Mouse (Mus musculus) layer of hippocampus, postnatal 14 days (tissue): ENCODE data around the gene Nelfcd. TPM values are rescaled to one million over a fixed set of nuclear protein-coding genes. Genes with fewer than 3 reads are reported as not detected.

Source experiments
- DNase-seq, 2 experiments: peaks; one replicate each; pipeline ENCODE4 v3.0.0; 2021 to 2022; ENCODE audit warnings: low spot score in 2 of 2, mixed read lengths in 1 of 2
- total RNA-seq, 2 experiments: library from RNA; stranded (reverse); gene quantifications; 2 replicates each; pipeline ENCODE4 v1.2.3; 2021

Nelfcd gene
- total RNA-seq, 2 experiments from 2014 or later, result 51.5 to 52.0 TPM

GRCm38 (mm10) chr2:174436916-174437696 lies 21.5 kb downstream of the Nelfcd start:
- no peak for DNase-seq

DNA sequence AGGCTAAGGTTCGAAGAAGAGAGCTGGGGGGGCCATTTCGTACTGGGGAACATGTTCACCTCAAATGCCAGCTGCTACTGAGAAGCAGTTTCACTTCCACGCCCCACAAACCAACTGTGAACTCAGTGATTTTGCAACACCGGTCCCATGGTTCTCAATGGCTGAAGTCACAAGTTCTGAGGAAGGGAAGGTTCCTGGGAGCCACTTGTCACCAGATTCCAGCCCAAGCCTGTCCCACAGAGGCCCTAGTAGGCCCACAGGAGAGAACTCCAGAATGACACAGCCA lies 22.0 kb downstream of the Nelfcd start:
- DNase-seq, result peak in 1 of 2 experiments; percentile 15

GRCm38 (mm10) chr2:174438181-174438580 lies 22.6 kb downstream of the Nelfcd start:
- DNase-seq, result no peak

- peak in 1 of 2 experiments; percentile 16 for DNase-seq
These were observed 23.3 kb downstream of the Nelfcd start, which contains the start of gene Ctsz for GRCm38 (mm10) chr2:174438737-174439449. TSS of gene Ctsz (minus strand) at chr2:174439039.

DNA sequence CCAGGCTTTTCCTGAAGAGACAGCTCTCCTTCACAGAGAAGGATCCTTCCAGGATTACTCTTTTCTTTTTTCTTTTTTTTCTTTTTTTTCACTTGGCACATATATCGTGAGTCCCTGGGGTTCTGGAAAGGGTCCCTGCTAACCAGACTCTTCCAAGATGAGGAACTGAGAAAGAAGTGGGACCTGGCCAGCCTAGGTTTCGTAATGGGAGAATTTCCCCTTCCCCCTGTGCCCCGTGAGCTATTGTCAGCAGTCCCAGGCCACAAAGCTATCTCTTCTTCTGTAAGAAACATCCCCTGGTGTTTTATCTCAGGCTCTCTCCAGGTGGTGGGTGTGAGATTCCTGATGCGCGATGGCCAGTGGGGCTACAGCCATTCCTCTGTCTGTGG lies 23.8 kb downstream of the Nelfcd start:
- no peak for DNase-seq

DNA sequence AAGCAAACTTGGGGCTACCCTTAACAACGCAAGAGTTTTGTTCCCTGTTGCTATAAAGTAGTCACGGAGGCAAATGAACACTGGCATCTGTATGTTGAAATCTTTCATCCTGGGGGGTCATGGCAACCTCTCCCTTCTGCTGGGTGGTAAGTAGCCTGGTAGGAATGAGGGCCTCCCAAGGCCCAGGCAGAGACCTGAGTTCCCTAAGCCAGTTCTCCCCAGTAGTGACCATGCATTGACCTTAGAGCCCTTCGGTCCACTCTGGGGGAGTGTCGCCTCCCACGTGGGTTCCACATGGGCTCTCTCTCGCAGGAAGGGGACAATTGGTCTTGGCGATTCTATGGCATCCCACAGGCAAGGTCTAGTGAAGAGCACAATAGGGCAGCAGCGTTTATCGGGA lies 24.4 kb downstream of the Nelfcd start:
- DNase-seq, result no peak

- DNase-seq, result no peak
These were observed 26.3 kb downstream of the Nelfcd start for GRCm38 (mm10) chr2:174441898-174442297.

DNA sequence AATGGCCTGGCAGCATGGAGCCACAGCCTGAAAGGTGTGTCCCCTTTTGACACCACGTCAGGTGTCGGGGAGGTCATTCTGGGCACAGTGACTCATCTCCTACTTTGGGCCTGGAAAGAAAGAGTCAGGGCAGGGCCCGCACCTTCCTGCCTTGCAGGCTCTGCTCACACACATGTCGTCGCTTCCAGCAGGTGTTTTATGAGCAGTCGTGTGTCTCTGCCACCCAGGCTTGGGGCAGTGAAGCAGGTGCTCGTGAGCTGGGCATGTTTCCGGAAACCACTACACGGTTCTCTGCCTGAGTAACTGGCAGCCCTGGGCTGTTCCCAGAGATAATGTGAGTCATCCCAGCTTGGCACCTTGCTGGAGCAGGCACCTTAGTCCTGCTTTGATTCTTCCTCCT lies 26.9 kb downstream of the Nelfcd start:
- no peak for DNase-seq

DNA sequence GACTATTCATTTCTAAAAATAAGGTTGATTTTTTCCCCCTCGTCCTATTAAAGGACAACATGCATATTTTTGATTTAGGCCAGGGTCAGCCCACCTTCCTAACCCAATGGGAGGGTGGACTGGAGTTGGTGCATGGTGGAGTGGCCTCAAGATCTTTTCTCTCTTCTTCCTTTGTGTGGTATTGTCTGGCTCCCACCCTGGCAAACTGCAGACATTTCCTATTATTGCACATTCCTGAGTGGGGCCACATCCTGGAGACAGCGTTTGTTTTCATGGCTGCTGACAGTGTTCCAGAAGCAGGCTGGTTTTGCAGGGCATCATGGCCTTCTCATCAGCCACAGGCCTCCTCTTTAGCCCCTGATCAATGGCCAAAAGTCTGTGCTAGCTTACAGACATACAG lies 27.4 kb downstream of the Nelfcd start:
- DNase-seq, result no peak

DNA sequence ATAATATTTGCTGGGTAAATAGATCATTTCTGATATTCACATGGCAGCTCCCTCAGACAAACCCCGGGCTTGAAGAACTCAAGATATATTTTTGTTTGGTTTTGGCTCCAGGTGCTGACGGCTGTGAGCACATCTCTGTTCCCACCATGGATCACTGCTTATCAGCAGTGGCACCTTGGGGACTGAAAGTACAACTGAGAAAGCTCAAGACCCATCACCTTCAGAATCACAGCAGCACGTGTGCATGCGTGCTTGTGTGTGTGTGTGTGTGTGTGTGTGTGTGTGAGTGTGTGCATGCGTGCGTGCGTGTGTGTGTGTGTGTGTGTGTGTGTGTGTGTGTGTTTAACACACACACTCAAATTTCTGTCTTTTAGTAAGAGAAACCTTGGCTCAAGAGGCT lies 28.8 kb downstream of the Nelfcd start:
- no peak for DNase-seq

DNA sequence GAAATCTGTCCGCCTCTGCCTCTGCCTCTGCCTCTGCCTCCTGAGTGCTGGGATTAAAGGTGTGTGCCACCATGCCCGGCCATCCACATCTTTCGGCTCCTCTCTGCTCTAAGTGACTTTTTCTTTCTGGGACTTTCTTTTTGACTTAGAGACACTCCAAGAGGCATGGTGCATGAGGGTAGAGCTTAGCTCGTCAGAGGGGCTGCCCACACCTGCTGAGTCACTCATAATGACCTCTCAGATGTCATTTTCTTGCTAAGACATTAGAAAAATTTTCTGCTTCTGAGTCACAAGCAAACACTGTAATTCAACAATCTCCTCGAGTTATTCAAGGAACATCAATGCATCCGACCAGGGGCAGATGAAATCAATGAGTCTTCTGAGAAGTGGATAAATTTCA lies 29.4 kb downstream of the Nelfcd start:
- DNase-seq, result no peak

DNA sequence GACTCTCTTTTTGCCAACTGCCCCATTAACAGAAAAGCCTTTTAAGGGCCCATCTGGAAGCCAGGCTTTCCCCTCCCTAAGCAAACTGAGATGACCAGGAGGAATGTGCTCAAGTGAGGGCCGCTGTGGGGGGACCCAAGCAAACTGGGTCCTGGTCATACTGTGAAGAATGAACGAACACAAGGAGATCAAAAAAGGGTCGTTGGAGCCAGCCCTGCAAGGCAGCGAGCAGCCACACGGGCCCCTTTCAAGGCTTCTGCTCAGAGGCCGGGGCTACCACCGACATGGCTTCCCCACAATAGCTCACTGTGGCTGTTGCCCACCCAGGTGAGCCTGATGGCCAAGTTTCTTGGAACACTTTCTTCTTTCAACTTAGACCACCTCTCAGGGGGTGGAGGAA lies 30.9 kb downstream of the Nelfcd start:
- no peak for DNase-seq

- no peak for DNase-seq
These were observed 31.3 kb downstream of the Nelfcd start for GRCm38 (mm10) chr2:174446905-174447304.

GRCm38 (mm10) chr2:174448405-174448804 lies 32.8 kb downstream of the Nelfcd start:
- DNase-seq, result no peak

GRCm38 (mm10) chr2:174450353-174450752 lies 34.7 kb downstream of the Nelfcd start, which contains the start of gene Tubb1:
TSS of gene Tubb1 (plus strand) at chr2:174450695.
- no peak for DNase-seq

DNA sequence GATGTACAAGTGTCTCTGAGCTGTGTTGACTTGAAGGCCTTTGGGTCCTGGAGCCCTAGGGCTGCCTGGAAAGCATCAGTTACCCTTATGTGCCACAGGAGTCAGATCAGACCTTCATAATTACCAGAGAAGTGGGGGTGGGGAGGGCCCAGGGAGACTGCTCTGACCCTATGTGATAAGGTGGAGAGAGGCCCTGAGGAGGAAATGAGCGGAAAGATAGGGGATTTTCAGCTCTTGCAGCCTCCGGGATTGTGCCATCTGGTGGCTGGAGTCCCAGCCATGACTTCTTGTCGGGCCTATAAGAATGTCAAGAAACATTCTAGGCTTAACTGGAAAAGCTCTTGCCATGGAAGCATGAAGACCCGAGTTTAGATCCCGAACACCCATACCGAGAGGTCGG lies 38.1 kb downstream of the Nelfcd start:
- DNase-seq, result no peak

DNA sequence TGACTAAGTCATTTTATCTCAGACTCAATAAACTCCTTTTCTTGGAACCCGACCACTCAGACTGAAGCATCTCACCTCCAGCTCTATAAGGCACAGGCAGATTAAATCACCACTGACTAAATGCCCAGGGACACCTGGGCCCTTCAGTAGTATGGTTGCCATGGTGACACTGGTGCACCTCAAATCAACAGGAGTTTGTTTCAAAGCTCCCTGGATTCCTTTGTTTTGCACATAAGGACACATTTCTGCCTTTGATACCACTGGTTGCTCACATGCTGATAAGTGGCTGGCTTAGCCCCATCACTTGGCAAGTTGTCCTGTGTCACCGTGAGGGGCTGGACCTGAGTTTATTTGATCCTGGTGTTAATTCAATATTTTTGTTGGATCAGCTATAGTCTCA lies 43.8 kb downstream of the Nelfcd start:
- no peak for DNase-seq

DNA sequence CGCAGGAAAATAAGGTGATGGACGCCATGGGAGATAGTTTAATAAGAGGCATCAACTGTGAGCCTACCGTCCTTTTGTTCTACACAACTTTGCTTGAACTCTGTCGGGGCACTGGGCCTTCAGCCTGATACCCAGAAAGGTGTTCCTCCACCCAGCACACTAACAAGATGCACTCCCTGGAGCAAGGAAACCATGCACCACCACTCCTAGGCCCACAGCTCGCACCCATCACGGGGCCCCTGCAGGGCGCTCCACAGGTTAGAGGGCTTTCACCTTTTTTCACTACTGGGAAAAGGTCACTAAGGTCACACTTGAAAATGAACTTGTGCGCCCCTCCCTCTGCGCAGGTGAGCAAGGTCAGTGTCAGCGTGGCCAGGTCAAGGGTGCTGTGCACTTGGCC lies 47.8 kb downstream of the Nelfcd start:
- no peak for DNase-seq

DNA sequence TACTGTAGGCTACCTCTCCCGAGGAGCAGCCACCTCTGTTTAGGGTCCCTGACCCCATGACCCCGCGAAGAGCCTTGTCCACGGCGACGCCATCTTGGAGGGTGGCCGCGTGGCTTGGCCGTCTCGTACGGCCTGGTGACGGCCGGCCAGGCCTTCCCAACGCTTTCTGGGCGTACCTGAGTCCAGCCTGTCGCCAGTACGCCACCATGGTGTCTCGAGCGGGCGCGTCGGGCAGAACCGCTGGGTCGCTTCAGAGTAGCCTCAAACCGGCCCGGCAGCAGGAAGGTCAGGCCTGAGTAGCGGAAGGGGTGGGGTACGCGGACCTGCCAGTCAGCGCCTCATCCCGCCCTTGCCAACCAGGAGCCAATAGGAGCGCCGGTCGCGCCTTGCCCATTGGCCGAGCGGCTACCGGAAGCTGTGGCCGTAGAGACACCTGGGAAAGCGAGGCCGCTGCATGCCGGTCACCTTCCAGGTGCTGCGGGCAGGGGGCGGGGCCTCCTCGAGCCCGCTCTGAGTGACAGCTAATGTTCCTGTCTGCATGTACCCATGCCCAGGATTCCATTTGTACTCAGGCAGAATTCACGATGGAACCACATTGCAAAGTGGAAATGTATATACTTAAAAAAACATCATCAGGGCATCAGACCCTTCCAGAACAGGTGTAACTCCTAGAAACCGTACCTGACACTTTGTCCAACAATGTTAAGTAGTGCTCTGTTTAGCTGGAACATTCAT lies 48.4 kb downstream of the Nelfcd start, which contains the start of gene Atp5e:
Atp5e (minus strand) TSS at position 317 of the 735 bp plus-strand sequence.
- DNase-seq, result peak; percentile 94 to 97

GRCm38 (mm10) chr2:174470333-174470732 lies 54.7 kb downstream of the Nelfcd start:
- DNase-seq, result no peak

- no peak for DNase-seq
These were observed 55.3 kb downstream of the Nelfcd start for GRCm38 (mm10) chr2:174470786-174471405.
